Mouse (Mus musculus): ENCODE results near the gene Cdc42bpa. TPM values are rescaled to one million over a fixed set of nuclear protein-coding genes. Genes with fewer than 3 reads are reported as not detected.

Gene Cdc42bpa
- polyA plus RNA-seq, 1 experiment from 2014 or later = 22.2 TPM

- H3K9me3 ChIP-seq = no peaks in the 10 kb centered on the region
- H3K36me3 ChIP-seq = no peaks in the 10 kb centered on the region
- no peak overlapping the region for H3K27ac ChIP-seq (replicated peaks)
- H3K27me3 ChIP-seq = no peaks in the 10 kb centered on the region
- H3K4me2 ChIP-seq (replicated peaks) = peak overlapping the region; percentile 77
- 43% methylated on average over 4 of the region's 4 CpGs for WGBS
- peaks cover 20% of the 10 kb centered on the region for H3K4me1 ChIP-seq
- peak overlapping the region; percentile 50 for H3K9ac ChIP-seq (replicated peaks)
- ATAC-seq (ENCODE audit: low FRiP score, low read depth) = no peak
- peak overlapping the region; percentile 87 for H3K4me3 ChIP-seq
Measured at GRCm38 (mm10) chr1:179961777-179962176, 1.5 kb downstream of the Cdc42bpa start.

DNA sequence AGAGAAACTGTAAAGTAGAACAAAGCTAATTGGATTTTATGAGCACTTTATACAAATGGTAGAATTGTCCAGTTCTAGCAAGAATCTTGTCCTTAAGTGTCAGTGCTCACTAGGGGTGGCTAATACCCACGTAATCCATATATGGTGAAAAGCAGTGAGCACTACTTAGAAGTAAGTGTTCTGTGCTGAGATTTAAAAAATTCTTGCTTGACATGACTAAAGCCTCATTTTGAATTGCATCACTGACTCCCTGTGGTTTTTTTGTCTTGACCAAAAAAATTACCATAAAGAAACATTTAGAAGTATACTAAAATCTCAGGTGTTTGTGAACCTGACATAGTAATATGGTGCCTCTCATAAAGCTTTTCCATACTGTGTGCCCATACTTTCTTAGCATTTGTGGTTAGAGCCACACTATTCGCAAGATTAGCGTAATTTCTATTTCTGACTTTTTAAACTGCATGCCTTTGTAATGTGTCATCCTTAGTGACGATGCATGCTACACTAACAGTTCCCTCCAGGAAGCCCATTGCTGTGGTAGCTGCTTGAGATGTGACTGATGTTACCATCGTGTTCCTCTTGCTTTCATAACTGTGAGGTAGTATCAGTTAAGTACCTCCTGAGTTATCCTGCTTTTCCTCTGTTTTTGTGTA, 9.6 kb downstream of the Cdc42bpa start:
- Histone ChIP-seq H3K9me3 (no peaks in the 10 kb centered on the region), H3K4me2 (replicated peaks) (no peak overlapping the region), H3K4me1 (0 out of 2 replicates have a peak, but pooled peaks cover 5% of the 10 kb centered on the region), H3K4me3 (no peak overlapping the region), H3K27me3 (no peaks in the 10 kb centered on the region), H3K36me3 (no peaks in the 10 kb centered on the region), H3K27ac (replicated peaks) (no peak overlapping the region), H3K9ac (replicated peaks) (no peak overlapping the region)
- no peak for ATAC-seq (ENCODE audit: low FRiP score, low read depth)
- WGBS = 80% methylated on average over 5 of the region's 5 CpGs

DNA sequence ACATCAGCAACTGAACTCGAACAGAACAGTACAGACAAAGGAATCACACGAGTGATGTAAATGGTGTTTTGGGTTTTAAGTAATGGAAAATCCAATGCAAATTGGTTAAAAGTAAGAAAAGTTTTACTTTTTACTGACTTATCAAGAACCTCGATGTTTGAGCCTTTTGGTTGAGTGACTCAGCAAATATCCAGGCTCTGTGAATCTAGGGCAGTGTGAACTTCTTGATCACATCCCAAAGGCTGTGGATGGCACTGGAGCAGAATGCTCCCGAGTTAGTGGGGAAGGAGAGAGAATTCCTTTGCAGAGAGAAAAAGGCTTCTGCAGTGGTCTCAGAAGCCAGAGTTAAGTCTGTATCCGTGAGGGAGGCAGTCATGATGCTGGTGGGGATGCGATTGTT, 14.7 kb downstream of the Cdc42bpa start:
- no peaks in the 10 kb centered on the region for H3K27me3 ChIP-seq
- no peak for ATAC-seq (ENCODE audit: low FRiP score, low read depth)
- WGBS = 82% methylated on average over 6 of the region's 6 CpGs
- no peak overlapping the region for H3K9ac ChIP-seq (replicated peaks)
- H3K4me3 ChIP-seq = no peak overlapping the region
- peaks cover 10% of the 10 kb centered on the region; the same call in 1 of the 2 replicates for H3K4me1 ChIP-seq
- H3K36me3 ChIP-seq = no peaks in the 10 kb centered on the region
- no peak overlapping the region for H3K27ac ChIP-seq (replicated peaks)
- no peaks in the 10 kb centered on the region for H3K9me3 ChIP-seq
- H3K4me2 ChIP-seq (replicated peaks) = no peak overlapping the region

DNA sequence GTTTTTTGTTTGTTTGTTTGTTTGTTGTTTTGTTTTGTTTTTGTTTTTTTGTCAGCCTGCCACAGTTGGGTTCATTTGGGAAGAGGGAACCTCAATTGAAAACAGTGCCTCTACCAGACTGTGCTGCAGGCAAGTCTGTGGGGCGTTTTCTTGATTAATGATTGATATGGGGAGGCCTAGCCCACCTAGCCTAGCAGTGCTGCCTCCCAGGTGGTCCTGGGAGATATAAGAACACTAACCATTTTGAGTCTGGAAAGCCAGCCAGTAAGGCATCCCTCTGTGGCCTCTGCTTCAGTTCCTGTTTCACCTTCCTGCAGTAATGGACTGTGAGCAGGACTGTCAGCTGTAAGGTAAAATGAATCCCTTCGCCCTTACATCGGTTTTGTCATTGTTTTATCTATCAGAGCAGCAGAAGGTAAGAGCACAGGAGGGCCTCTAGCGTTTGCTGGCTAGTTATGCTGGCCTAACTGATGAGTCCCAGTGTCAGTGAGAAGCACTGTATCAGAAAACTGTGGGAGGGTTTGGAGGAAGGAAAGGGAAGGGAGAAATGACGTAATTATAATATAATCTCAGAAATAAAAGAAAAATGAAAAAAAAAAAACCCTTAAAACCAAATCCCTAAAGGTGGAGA, 15.5 kb downstream of the Cdc42bpa start:
- no peak for ATAC-seq (ENCODE audit: low FRiP score, low read depth)
- Histone ChIP-seq H3K9ac (replicated peaks) (no peak overlapping the region), H3K27me3 (no peaks in the 10 kb centered on the region), H3K4me2 (replicated peaks) (no peak overlapping the region), H3K27ac (replicated peaks) (no peak overlapping the region), H3K4me1 (peaks cover 10% of the 10 kb centered on the region; the same call in 1 of the 2 replicates), H3K4me3 (no peak overlapping the region), H3K36me3 (no peaks in the 10 kb centered on the region), H3K9me3 (no peaks in the 10 kb centered on the region)
- 82% methylated on average over 5 of the region's 5 CpGs for WGBS

DNA sequence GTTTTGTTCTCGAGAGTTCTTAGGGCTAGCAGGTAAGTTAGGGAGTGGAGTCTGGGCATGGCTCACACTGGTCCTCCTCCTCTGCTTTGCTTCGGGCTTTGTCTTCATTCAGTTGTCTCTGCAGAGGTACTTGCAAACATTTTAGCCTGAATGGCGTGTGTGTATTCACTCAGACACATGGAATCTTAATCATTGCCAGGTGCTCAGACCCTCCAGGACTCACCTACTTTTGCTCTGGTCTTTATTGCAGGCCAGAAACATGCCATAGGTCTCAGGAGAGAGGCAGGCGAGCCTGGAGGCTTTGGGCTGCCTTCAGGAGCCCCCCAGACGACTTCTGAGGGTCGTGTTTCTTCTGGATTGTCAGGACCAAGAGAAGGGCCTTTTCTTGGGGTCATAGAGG, 17.2 kb downstream of the Cdc42bpa start:
- Histone ChIP-seq H3K27ac (replicated peaks) (no peak overlapping the region), H3K4me3 (no peak overlapping the region), H3K9ac (replicated peaks) (no peak overlapping the region), H3K27me3 (no peaks in the 10 kb centered on the region), H3K4me1 (peaks cover 10% of the 10 kb centered on the region; the same call in 1 of the 2 replicates), H3K36me3 (no peaks in the 10 kb centered on the region), H3K4me2 (replicated peaks) (no peak overlapping the region), H3K9me3 (peaks cover 6% of the 10 kb centered on the region)
- no peak for ATAC-seq (ENCODE audit: low FRiP score, low read depth)
- 69% methylated on average over 6 of the region's 6 CpGs for WGBS

GRCm38 (mm10) chr1:179978742-179979141, 18.5 kb downstream of the Cdc42bpa start:
- Histone ChIP-seq H3K9ac (replicated peaks) (no peak overlapping the region), H3K4me2 (replicated peaks) (no peak overlapping the region), H3K27me3 (no peaks in the 10 kb centered on the region), H3K4me3 (no peak overlapping the region), H3K4me1 (peaks cover 4% of the 10 kb centered on the region; the same call in 1 of the 2 replicates), H3K9me3 (peaks cover 6% of the 10 kb centered on the region), H3K27ac (replicated peaks) (no peak overlapping the region), H3K36me3 (no peaks in the 10 kb centered on the region)
- ATAC-seq (ENCODE audit: low FRiP score, low read depth) = no peak
- WGBS = 62% methylated on average over 1 of the region's 1 CpGs

- ATAC-seq (ENCODE audit: low FRiP score, low read depth) = no peak
- Histone ChIP-seq H3K4me3 (no peak overlapping the region), H3K36me3 (no peaks in the 10 kb centered on the region), H3K9ac (replicated peaks) (no peak overlapping the region), H3K27ac (replicated peaks) (no peak overlapping the region), H3K4me1 (no peaks in the 10 kb centered on the region), H3K27me3 (no peaks in the 10 kb centered on the region), H3K4me2 (replicated peaks) (no peak overlapping the region), H3K9me3 (peaks cover 6% of the 10 kb centered on the region)
Measured at GRCm38 (mm10) chr1:179981680-179982079, 21.4 kb downstream of the Cdc42bpa start.

DNA sequence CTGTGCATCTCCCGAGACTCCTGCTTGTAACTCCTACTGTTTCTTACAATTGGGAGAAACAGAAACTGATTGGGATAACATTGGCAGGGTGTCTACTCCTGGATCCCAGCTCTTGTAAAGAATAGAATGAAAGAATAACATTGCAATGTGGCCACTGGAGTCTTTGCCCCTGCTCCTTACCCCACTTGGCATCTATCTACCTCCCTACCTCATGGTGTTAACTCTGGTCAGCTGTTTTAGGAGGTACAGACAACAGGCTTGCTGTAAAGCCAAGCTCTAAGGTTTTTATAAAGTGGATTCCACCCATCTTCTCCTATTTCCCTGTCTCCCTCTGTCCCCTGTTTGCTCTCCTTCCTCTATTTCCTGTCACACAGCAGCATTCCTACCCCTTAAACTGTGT, 21.9 kb downstream of the Cdc42bpa start:
- 84% methylated on average over 1 of the region's 1 CpGs for WGBS
- no peak for ATAC-seq (ENCODE audit: low FRiP score, low read depth)

GRCm38 (mm10) chr1:179982933-179983332, 22.7 kb downstream of the Cdc42bpa start:
- ATAC-seq (ENCODE audit: low FRiP score, low read depth) = no peak
- 94% methylated on average over 1 of the region's 1 CpGs for WGBS
- Histone ChIP-seq H3K4me2 (replicated peaks) (no peak overlapping the region), H3K27me3 (no peaks in the 10 kb centered on the region), H3K36me3 (no peaks in the 10 kb centered on the region), H3K9me3 (peaks cover 6% of the 10 kb centered on the region), H3K4me1 (no peaks in the 10 kb centered on the region), H3K27ac (replicated peaks) (no peak overlapping the region), H3K9ac (replicated peaks) (no peak overlapping the region), H3K4me3 (no peak overlapping the region)

More for the DNA sequence above, 21.9 kb downstream of the Cdc42bpa start:
- no peak overlapping the region for H3K4me3 ChIP-seq
- no peak overlapping the region for H3K27ac ChIP-seq (replicated peaks)
- H3K9me3 ChIP-seq = peaks cover 6% of the 10 kb centered on the region
- H3K4me1 ChIP-seq = no peaks in the 10 kb centered on the region
- no peak overlapping the region for H3K9ac ChIP-seq (replicated peaks)
- no peaks in the 10 kb centered on the region for H3K36me3 ChIP-seq
- H3K27me3 ChIP-seq = no peaks in the 10 kb centered on the region
- no peak overlapping the region for H3K4me2 ChIP-seq (replicated peaks)

- no peak for ATAC-seq (ENCODE audit: low FRiP score, low read depth)
- WGBS = 41% methylated on average over 1 of the region's 1 CpGs
Measured at GRCm38 (mm10) chr1:179984171-179984570, 23.9 kb downstream of the Cdc42bpa start.

DNA sequence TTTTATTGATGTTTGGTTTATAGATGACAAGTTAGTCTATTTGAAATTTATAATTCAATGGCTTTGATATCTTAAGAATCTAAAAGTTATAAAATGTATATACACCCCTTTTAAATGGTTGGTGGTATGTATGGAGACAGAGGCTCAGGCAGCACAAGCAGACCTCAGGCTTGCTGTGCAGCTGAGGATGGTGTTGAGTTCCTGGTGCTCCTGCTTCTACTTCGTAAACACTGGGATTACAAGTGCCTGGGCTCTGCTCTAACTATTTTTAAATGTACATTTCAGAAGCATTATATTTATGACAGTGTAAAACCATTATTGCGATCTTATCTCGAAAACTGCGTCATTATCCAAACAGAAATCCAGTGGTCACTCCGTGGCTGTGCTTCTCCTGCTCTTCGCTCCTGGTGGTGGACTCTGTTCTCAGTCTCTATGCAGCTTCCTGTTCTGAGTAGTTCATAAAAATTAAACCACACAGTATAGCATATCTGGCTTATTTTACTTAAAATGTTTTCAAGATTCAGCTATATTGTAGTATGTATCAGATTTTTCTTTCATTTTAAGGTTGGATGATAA, 31.5 kb downstream of the Cdc42bpa start:
- Histone ChIP-seq H3K4me2 (replicated peaks) (no peak overlapping the region), H3K4me1 (no peaks in the 10 kb centered on the region)
- 91% methylated on average over 6 of the region's 6 CpGs for WGBS

More at GRCm38 (mm10) chr1:179984171-179984570, 23.9 kb downstream of the Cdc42bpa start:
- Histone ChIP-seq H3K36me3 (no peaks in the 10 kb centered on the region), H3K9me3 (peaks cover 6% of the 10 kb centered on the region), H3K27me3 (no peaks in the 10 kb centered on the region), H3K4me2 (replicated peaks) (no peak overlapping the region), H3K9ac (replicated peaks) (no peak overlapping the region), H3K27ac (replicated peaks) (no peak overlapping the region), H3K4me3 (no peak overlapping the region), H3K4me1 (no peaks in the 10 kb centered on the region)

DNA sequence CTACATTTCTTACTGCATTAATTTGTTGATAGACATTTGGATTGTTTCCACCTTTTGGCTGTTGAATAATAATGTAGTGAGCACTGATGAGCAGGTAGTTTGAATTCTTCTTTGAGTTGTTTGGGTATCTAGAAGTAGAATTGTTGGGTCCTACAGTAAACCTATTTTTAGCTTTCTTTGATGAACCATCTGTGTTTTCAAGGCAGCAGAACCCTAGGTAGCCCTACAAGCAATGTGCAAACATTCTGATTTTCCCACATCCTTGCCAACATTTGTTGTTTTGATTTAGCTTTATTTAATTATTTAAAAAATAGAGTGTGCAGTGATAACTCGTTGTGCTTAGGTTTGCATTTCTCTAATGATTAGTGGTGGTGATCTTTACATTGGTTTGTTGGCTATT, 32.0 kb downstream of the Cdc42bpa start:
- H3K27ac ChIP-seq (replicated peaks) = no peak overlapping the region
- no peaks in the 10 kb centered on the region for H3K27me3 ChIP-seq
- no peak overlapping the region for H3K9ac ChIP-seq (replicated peaks)
- no peaks in the 10 kb centered on the region for H3K9me3 ChIP-seq
- H3K4me3 ChIP-seq = no peak overlapping the region
- no peak overlapping the region for H3K4me2 ChIP-seq (replicated peaks)
- 95% methylated on average over 1 of the region's 1 CpGs for WGBS
- H3K4me1 ChIP-seq = no peaks in the 10 kb centered on the region
- ATAC-seq (ENCODE audit: low FRiP score, low read depth) = no peak
- no peaks in the 10 kb centered on the region for H3K36me3 ChIP-seq

More for the DNA sequence above, 31.5 kb downstream of the Cdc42bpa start:
- Histone ChIP-seq H3K4me3 (no peak overlapping the region), H3K9ac (replicated peaks) (no peak overlapping the region), H3K9me3 (no peaks in the 10 kb centered on the region), H3K36me3 (no peaks in the 10 kb centered on the region), H3K27ac (replicated peaks) (no peak overlapping the region), H3K27me3 (no peaks in the 10 kb centered on the region)
- ATAC-seq (ENCODE audit: low FRiP score, low read depth) = no peak
